Mouse (Mus musculus) ES-Bruce4 (cell line): Measurements from ENCODE around the gene Col5a1.

ENCODE experiments used
- CTCF ChIP-seq: IDR thresholded peaks from one replicate; pipeline ENCODE4 v1.8.1; 2011; ENCODE audit warnings: low read depth, low read length
- EP300 ChIP-seq: IDR thresholded peaks from 2 replicates; pipeline ENCODE4 v1.6.1; 2011; ENCODE audit warnings: low read depth, low read length; ENCODE audit not compliant: insufficient read depth
- POLR2A ChIP-seq: IDR thresholded peaks from one replicate; pipeline ENCODE4 v1.8.1; 2011; ENCODE audit warnings: low read length; ENCODE audit not compliant: insufficient read depth

- no peak for TF ChIP-seq POLR2A
- no peak for TF ChIP-seq CTCF
- no peak for TF ChIP-seq EP300
Measured at GRCm38 (mm10) chr2:28075616-28076187, 189.5 kb downstream of the Col5a1 start.
